Mouse (Mus musculus) layer of hippocampus, adult 8-10 months (tissue): ENCODE data around the gene Olfr824. TPM values are rescaled to one million over a fixed set of nuclear protein-coding genes. Genes with fewer than 3 reads are reported as not detected.
A peak's percentile ranks its signal among the peaks of the same experiment; 100 is the strongest.
"Not testable (repeated sequence)": the region's sequence is repeated elsewhere in the genome, so short reads cannot be mapped to it uniquely, and the experiment has no call there.

Experiments
- DNase-seq, 2 experiments: peaks; one replicate each; pipeline ENCODE4 v3.0.0; 2022; ENCODE audit warnings: low spot score in 2 of 2
- total RNA-seq, 4 experiments: library from RNA; stranded (reverse); gene quantifications; 2 replicates each; pipeline ENCODE4 v1.2.4; 2022

Olfr824 gene
- total RNA-seq: not detected

- DNase-seq: not testable (repeated sequence)
Observed at GRCm38 (mm10) chr10:130129900-130130299, at the start of gene Olfr824. TSS of gene Olfr824 (minus strand) at chr10:130130000.

- no peak for DNase-seq
Observed at GRCm38 (mm10) chr10:130166666-130167065, 36.9 kb upstream of the Olfr824 start, which contains the start of gene Olfr825. TSS of gene Olfr825 (minus strand) at chr10:130166766.

- no peak for DNase-seq
Observed at GRCm38 (mm10) chr10:130165196-130165595, 35.4 kb upstream of the Olfr824 start.

GRCm38 (mm10) chr10:130144121-130144520 lies 14.3 kb upstream of the Olfr824 start:
- DNase-seq: no peak

GRCm38 (mm10) chr10:130142481-130142880 lies 12.7 kb upstream of the Olfr824 start:
- DNase-seq: not testable (repeated sequence)

GRCm38 (mm10) chr10:130134811-130135210 lies 5.0 kb upstream of the Olfr824 start:
- no peak for DNase-seq

- not testable (repeated sequence) for DNase-seq
Observed at GRCm38 (mm10) chr10:130116045-130116444, 13.8 kb downstream of the Olfr824 start.

- DNase-seq: not testable (repeated sequence)
Observed at GRCm38 (mm10) chr10:130115283-130115682, 14.5 kb downstream of the Olfr824 start, which contains the start of gene Olfr823. TSS of gene Olfr823 (minus strand) at chr10:130115383.

GRCm38 (mm10) chr10:130096104-130096503 lies 33.7 kb downstream of the Olfr824 start:
- no peak for DNase-seq

- peak in 1 of 2 experiments; percentile 52 for DNase-seq
Observed at GRCm38 (mm10) chr10:130092838-130093440, 36.9 kb downstream of the Olfr824 start.

Other genes with a start within 250 kb of the Olfr824 start
- gene Olfr815, start 224.1 kb downstream of the Olfr824 start, total RNA-seq: not detected
- not detected for gene Olfr816, start 214.4 kb downstream of the Olfr824 start, total RNA-seq
- gene Olfr818, start 180.9 kb downstream of the Olfr824 start, total RNA-seq: not detected
- gene Olfr819, start 162.7 kb downstream of the Olfr824 start, total RNA-seq: not detected
- gene Olfr247, start 153.9 kb downstream of the Olfr824 start, total RNA-seq: not detected
- gene Gm10310, start 144.9 kb downstream of the Olfr824 start, total RNA-seq: not detected
- gene Olfr820, start 117.4 kb downstream of the Olfr824 start, total RNA-seq: not detected
- under 1 TPM in 1 of 4 experiments, not detected in 3; 0.43 TPM for gene Olfr821, start 99.7 kb downstream of the Olfr824 start, total RNA-seq
- not detected for gene Olfr822, start 58.8 kb downstream of the Olfr824 start, total RNA-seq
- gene Olfr823, start 14.6 kb downstream of the Olfr824 start, total RNA-seq: not detected
- not detected for gene Olfr825, start 36.8 kb upstream of the Olfr824 start, total RNA-seq
- gene Olfr826, start 54.2 kb upstream of the Olfr824 start, total RNA-seq: not detected
- gene Olfr827, start 84.4 kb upstream of the Olfr824 start, total RNA-seq: not detected
- gene Neurod4, start 150.2 kb upstream of the Olfr824 start, total RNA-seq: under 1 TPM in 2 of 4 experiments, not detected in 2; 0.22 to 0.32 TPM
- gene Tespa1, start 192.9 kb upstream of the Olfr824 start, total RNA-seq: 1 to 10 TPM; 1.5 to 2.7 (median 1.6) TPM